Mouse (Mus musculus) cerebellum, postnatal 10 days (tissue): Measurements from ENCODE around the gene Hic2.
A peak's percentile ranks its signal among the peaks of the same experiment; 100 is the strongest.

Experiments
- DNase-seq, 2 experiments: peaks; one replicate each; pipeline ENCODE4 v3.0.0; 2021; ENCODE audit warnings: mixed read lengths in 2 of 2

The Hic2 gene

DNA sequence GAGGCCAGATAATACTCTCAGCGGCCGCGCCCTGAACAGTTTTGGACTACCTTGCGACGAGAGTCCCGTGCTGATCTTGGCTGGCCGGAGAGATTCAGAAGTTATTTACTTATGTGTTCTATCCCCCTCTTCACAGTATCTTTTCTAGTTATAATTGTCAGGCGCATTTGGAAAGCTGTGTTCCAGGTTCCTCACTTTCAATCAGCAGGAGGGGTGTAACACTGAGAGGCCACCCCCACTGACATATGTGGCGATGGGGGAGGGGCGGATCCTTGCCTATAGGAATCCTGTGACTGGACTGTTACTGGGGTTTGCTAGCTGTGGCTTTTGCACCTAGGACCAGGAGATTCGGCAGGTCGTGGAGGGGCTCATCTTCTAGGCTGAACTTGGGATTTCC lies 1.1 kb downstream of the Hic2 start:
- peak; percentile 75 to 77 for DNase-seq

DNA sequence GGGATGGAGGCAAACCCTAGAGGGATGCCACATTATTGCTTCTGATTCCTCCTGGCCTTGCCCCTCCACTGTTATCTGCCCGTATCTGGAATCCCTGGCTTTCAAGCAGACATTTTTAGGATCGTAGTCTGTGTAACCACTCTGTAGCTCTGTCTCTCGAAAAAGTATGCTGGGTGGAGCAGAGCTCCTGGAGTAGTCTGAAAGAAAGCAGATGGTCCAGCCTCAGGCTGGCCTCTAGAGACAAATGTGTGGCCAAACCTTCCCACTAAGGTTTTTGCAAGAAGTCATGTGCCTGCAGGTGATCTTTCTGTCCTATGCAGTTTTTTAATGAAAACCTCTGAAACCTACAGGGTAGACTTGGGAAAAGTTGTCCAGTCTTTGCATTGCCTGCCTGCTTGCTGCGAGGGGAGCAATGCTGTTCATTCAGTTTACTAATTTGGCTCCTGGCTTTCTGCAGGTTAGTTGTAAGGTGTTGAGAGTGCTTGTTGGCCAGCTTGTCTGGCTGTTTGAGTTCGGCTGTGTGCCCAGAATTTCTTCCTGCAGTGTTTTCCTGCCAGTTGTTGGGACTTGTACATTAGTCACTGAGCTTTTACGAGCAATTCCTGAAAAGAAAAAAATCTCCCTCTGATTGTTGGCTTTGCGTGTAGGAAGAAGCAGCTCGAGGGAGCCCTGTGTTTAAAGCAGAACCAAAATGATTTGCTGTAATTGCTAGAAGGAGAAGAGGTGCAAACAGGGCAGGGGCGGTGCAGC lies 1.7 kb downstream of the Hic2 start:
- DNase-seq, result peak; percentile 62 to 69

DNA sequence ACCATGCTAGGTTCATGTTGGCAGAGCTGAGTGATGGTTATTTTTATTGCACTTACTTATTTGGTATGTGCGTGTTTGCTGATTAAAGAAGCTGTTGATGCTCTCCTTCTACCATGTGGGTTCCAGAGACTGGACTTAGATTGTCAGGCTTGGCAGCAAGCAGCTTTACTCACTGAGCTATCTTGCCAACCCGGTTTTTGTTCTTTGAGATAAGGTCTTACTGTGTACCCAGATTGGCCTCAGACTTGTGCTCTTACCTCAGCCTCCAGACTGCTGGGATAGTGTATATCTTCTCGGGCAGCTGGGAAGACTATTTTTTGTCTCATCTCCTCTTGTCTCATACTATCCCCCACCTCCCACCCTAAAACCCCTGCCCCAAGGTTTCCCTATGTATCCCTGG lies 4.3 kb downstream of the Hic2 start:
- no peak for DNase-seq

DNA sequence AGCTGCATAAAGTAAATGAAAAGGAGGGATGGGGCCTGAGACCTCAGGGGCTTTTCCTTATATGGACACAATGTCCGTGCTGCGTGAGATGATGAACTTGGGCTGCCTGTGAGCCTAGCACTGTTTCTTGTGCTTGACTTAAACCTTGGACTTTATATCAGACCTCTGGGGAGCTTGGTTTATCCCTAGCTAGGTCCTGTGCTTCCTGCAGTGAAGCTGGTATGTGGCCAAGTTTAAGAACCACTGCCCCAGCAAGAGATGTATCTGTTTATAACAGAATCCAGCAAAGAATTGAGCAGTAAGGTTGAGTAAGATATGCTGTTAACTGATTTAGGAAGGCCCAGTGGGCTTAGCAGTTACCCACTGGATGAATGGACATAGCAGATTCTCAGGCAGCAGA lies 6.0 kb downstream of the Hic2 start:
- no peak for DNase-seq

DNA sequence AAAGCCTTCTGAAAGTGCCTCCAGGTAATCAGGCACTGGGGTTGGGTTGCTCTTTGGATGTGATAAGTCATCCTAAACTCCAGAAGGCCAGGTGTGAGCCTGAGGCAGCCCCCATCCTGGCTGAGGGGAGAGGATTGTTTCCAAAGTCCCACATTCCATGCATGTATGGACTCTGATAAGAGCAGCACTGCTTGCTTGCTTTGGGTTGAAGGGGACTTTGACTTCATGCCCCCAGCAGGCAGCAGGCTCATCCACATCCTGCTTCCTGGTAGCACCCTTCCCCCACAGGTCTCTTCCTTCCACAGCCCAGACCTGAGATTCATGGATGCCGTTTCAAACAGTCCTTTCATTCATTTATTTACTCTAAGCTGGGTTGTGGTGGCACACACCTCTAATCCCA lies 10.4 kb downstream of the Hic2 start:
- no peak for DNase-seq

DNA sequence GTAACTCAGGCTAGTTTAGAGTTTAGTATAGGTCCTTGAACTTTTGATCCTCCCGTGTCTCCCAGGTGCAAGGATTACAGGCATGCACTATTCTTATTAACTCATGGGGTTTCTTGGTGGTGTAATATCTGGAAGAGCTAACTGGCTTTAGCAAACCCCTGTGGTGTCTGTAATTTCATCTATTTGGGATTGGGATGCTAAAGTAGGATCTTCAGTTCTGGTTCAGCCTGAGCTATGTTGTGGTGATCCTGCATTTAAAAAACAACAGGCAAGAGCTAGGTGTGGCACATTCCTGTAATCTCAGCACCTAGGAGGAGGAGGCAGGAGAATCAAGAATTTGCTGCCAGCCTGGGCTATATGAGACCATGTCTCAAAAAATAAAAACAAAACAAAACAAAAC lies 11.6 kb downstream of the Hic2 start:
- no peak for DNase-seq

DNA sequence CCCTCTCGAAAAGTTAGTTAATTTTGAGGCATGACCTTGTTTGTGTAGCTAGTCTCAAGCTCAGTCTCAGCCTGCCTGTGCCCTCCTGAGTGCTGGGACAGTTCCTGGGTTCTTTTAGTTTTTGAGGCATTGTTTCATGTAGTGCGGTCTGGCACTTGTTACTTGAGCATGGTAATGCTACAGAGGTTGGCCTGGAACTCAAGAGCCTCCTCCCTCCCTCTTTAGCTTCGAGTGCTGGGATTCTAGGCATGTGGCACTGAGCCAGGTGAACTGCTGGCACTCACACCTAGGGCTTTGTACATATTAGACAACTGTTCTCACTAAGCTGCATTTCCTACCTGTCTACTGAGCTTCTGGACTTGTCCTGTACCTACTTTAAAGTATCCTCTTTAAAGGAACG lies 14.4 kb downstream of the Hic2 start:
- DNase-seq, result peak; percentile 47 to 54

DNA sequence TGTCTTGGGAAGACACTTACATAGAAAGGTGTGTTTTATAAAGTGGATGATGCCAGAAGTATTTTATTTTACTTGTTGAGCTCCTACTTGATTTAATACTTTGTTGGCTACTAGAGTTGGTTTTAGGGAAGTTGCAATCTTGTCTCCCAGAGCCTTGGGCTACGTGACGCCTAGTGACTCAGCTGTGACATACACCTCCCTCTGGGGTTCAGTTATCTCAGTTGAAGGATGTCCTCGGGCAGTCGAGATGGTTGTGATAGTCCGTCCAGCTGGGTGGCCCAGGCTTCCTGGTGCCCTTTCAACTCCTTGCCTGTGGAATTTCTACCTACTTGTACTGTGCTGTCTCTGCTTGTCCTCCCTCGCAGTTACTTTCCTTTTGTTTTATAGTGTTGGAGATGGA lies 15.8 kb downstream of the Hic2 start:
- DNase-seq, result no peak

DNA sequence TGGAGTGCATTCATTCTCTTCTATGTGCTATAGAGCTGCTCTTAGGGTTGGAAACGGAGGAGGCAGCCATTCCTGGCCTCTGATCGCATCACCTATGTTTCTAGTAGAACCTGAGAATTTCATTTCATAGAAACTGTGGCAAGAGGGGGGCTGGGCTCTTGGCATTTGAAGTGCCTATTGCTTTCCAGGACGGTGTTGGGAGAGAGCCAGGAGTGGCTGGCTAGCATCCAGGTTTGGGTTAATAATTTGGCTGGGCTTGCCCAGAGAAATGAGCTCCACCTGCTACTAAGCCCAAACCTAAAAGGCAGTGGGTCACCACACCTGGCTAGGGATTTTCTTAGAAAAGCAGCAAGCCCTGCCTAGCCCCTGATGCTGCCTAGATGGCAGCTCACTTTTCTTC lies 18.2 kb downstream of the Hic2 start:
- DNase-seq, result peak; percentile 97 to 98

DNA sequence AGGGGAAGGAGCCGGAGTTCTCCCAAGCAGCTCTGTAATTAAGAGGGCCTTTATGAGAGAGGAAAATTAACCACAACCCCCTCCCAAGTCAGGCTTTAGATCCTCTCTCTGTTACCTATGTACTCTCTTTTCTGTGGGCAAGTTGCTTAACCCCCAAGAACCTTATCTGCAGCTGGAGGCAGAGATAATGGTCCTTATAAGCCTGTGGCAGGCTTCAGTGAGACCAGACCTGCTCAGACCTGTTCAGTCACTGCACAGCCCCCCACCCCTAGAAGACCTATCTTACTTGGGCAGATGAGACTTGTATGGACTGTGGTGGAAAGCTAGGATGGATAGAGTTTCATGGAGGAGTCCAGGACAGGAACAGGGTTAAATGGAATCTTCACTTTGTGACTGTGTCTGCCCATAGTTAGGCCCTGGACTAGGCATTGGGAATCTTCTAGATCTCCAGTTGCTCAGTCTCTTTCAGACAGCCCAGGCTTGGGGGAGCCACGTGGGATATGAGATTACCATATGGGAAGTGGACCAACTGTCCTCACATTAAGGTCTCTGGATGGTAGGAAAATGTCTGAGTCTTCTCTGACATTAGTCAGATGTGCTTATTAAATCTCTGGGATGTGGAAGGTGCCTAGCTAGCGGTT lies 18.8 kb downstream of the Hic2 start:
- DNase-seq, result no peak

DNA sequence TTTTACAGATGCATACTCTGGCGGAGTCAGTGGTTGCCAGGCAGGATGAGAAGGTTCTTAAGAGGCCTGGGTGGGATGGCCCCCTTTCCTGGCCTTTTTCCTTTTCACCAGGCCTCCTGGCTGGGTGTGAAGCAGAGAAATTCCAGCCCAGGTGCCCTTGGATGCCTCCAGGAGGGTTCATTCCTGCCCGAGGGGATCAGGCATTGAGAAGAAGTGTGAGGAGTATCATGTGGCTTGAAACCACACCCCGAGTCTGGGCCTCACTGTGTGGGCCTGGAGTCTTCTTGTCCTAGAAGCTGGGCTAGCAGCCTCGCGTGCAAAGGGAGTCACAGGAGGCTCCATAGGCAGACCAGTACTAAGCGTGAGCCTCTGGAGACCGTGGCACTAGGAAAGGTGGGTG lies 19.5 kb downstream of the Hic2 start:
- no peak for DNase-seq

DNA sequence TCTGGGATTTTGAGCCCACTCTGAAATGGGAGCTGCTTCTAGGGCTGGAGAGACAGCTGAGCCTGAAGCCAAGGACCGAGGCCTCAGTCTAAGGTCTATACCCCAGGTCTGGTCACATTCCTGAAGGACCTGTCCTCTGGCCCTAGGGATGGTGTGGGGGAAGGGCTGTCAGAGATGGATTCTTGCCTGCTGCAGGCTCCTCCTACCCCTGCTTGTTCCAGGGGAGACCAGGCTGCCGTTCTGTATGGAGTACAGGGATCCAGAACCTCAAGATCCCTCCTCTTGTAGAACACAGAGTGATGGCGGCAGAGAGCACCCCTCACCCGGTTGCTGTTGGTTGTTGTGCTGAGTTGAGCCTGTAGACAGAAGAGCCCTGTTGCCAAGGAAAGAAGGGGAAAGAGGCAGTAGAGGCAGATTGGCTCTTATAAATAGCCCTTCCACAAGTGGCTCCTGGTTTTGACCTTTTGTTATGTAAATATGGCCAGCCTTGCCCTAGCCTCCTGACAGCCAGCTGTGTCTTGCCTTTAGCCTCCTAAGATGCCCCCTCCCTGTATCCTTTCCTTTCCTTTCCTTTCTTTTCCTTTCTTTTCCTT lies 20.7 kb downstream of the Hic2 start:
- DNase-seq, result peak in 1 of 2 experiments; percentile 35

DNA sequence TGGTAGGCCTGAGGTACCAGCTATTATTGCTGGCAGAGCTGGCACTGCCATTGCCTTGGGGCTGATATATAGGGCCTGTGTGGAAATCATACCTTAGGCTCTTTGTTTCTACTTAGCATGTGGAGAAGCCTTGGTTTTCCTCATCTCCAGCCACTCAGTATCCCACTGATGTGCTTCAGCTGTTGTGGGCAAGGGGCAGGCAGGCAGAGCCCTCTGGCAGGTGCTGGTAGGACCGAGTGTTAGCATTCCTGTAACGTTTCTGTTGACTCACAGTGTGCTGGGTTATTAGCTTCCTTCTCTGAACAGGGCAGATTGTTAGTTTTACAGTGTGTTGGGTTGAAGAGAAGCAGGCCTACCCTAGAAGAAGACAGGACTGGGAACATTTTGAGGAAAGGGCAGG lies 21.9 kb downstream of the Hic2 start:
- no peak for DNase-seq

DNA sequence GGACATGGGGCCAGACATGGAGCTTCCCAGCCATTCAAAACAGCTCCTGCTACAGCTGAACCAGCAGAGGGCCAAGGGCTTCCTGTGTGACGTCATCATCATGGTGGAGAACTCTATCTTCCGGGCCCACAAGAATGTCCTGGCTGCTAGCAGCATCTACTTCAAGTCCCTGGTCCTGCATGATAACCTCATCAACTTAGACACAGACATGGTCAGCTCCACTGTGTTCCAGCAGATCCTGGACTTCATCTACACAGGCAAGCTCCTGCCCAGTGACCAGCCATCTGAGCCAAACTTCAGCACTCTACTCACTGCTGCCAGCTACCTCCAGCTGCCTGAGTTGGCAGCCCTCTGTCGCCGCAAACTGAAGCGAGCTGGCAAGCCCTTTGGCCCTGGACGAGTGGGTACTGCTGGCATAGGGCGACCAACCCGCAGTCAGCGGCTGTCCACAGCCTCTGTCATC lies 24.0 kb downstream of the Hic2 start:
- DNase-seq, result peak; percentile 86 to 92

DNA sequence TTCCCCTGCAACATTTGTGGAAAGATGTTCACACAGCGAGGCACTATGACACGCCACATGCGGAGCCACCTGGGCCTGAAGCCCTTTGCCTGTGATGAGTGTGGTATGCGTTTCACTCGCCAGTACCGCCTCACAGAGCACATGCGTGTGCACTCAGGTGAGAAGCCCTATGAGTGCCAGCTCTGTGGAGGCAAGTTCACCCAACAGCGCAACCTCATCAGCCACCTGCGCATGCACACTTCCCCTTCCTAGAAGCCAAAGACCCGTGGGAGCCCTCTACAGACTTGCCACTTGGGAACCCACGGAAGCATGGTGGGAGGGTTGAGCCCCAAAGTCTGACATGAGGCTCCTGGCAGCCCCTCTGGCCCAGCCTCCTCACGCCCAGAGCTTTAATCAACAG lies 25.5 kb downstream of the Hic2 start:
- DNase-seq, result no peak

DNA sequence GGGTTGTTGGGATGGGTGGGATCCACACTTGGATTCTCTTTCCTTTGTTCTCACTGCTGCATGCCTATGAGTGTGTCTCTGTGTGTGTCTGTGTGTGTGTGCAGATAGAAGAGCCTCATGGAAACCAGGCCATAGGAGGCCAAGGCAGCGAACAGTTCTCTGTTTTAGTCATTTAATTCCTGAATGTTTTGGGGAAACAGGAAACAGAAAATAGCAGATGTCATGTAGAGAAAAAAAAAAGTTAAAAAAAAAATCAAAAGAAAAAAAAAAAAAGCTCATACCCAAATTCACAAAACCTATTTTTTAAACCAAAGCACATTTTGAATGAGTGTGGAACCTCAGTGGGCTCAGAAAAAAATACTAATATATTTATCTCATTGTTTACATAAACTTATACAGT lies 28.0 kb downstream of the Hic2 start:
- no peak for DNase-seq

DNA sequence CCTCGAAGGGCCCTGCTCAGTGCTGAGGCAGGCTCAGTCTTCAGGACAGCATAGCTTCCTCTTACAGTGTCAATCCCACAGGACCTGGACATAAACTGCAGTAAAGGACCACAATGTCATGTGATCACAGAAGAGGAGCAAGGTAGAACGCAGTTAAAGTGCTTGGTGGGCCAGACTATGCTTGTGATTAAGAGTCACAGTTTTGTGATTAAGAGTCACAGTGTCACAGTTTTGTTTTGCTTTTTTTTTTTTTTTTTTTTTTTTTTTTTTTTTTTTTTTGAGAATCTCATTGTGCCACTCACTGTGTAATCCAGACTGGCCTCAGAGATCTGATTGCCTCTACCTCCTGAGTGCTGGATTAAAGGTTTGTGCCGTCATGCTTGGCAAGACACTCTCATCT lies 32.7 kb downstream of the Hic2 start:
- no peak for DNase-seq

DNA sequence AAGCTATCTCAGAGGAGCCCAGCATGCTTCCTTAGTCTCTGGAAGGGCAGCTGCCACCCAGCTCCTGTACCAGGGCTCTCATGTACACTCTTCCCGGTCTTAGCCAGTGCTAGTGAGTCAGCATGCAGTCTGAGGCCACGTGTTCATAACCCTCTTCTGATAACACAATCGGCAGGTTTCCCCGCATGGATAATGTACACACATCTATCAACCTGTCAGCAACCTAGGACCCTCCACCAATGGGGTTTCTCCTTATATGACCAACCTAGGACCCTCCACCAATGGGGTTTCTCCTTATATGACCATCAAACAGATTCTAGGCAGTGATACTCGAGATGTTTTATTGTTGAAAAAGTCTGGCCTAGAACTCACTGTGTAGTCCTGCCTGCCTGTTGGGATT lies 34.6 kb downstream of the Hic2 start:
- DNase-seq, result no peak

DNA sequence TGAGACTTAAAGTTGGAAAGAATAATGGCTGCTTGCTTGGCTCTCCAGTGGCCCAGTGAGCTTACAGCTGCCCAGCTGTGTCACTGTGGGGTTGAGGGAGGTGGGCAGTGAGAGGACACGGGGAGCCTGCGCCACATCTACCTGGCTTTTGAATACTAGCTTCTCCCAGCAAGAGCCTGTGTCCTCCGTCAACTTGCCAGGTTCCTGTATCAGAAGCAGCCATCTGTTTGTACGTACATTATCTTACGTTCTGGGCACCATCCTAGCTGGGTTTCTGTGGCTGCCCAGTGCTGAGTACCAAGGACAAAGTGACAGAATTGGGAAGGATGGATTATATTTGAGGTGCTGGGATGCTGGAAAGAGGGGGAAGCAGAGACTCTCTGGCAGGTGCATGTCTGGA lies 36.5 kb downstream of the Hic2 start:
- no peak for DNase-seq

DNA sequence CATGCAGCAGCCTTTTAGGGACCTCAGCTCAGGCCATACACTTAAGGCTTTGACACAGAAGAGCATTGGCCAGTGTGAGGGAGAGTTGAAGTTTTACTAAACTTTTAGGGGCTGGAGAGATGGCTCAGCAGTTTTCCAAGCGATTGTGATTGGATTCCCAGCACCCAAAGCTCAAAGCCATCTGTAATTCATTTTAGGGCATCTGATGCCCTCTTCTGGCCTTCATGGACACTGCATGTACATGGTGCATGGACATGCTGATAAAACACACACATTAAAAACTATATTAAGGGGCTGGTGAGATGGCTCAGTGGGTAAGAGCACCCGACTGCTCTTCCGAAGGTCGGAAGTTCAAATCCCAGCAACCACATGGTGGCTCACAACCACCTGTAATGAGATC lies 37.8 kb downstream of the Hic2 start:
- peak; percentile 65 to 74 for DNase-seq

DNA sequence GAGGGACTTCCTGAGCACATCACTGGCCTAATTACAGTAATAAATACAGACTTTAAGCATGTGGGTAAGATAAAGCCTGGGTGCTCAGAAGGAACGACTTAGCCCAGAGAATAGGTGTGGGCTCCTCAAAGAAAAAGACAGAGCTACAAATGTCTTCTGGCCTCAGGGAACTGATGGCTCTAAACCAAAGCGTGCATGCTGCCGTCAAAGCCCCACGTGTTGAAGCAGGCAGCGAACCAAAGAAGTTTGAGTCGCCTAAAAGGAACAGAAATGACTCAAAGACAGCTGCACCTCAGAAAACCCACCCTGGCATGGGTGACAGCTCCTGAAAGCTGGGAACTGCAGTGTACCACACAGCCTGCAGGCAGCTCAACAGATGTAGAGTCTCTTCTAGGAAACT lies 38.5 kb downstream of the Hic2 start:
- no peak for DNase-seq

DNA sequence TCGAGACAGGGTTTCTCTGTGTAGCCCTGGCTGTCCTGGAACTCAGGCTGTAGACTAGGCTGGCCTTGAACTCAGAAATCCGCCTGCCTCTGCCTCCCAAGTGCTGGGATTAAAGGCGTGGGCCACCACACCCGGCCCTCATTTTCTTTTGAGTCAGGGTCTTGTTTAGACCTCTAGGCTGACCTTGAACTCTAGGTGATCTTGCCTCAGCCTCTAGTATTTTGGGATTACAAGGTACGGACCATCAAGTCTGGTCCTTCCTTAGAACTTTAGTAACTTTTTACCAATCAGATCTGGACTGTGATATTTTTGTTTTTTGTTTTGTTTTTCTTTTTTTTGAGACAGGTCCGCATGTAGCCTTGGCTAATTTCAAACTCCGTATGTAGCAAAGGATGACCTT lies 42.3 kb downstream of the Hic2 start, which contains the start of gene Tmem191c:
Gene Tmem191c (plus strand): TSS at position 357 of the 400 bp plus-strand sequence.
- no peak for DNase-seq

DNA sequence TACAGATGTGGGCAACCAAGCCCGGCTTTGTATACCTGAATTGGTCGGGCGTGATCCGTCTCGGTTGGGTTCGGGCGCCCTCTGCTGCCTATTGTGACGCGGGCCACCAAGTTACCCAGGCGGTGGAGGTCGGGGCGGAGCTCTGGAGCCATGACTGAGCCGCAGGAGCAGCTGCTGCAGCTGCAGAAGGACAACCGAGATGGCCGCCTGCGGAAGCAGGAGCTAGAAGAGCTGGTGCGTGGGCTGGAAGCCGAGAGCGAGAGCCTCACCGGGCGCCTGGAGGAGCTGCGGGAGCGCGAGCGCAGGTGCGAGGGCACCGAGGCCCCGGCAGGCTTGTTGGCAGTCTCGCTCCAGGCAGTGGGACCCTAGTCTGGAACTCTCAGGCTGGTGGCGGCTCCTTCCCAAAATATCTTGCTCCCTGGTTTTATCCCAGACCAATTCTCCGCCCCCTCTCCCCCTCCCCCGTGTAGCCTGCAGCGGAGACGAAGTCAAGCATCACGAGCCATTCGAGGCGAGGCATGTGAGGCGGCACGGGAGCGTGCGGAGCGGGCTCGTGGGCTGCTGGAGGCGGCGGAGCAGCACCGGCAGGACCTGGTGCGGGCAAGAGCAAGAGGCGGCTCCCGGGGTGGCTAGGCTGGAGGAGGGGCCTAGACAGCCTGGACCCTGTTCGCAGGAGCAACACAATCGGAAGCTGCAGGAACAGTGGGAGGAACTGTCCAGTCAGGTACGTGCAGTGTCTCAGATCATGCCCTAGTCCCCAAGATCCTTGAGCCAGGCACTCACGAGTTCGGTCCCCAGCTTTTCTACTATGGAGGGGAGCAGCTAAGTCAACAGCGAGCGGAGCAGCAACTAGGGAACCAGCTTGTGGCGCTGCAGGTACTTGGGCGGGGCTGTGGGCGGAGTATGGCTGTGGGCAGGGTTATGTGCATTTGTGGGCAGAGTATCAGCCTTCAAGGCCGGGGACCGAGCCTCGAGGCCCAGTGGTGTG lies 43.1 kb downstream of the Hic2 start:
- peak; percentile 96 to 97 for DNase-seq
